Mouse (Mus musculus) neural tube, embryonic 14.5 days (tissue): ENCODE measurements around the gene Agpat3. TPM values are rescaled to one million over a fixed set of nuclear protein-coding genes. Genes with fewer than 3 reads are reported as not detected.

Experiments
- ATAC-seq: fragments of 200-750 bp; cut with Nextera tagmentation; 2 replicates; pipeline ENCODE4 v1.8.0; 2017; ENCODE audit warnings: low read depth, mild to moderate bottlenecking, moderate TSS enrichment, moderate library complexity
- H3K27ac ChIP-seq: fragments of 300-500 bp; sonication (generic); 2 replicates; pipeline ENCODE4 v1.5.1; 2014; ENCODE audit warnings: low read depth, mild to moderate bottlenecking, control low read depth, low read length, moderate library complexity, mixed read lengths
- H3K27me3 ChIP-seq: fragments of 300-500 bp; sonication (generic); 2 replicates; pipeline ENCODE4 v1.6.1; 2014; ENCODE audit warnings: low read length; ENCODE audit not compliant: control insufficient read depth, insufficient read depth
- H3K36me3 ChIP-seq: fragments of 300-500 bp; sonication (generic); 2 replicates; pipeline ENCODE4 v1.6.1; 2014; ENCODE audit warnings: low read length, mixed read lengths; ENCODE audit not compliant: control insufficient read depth, insufficient read depth
- H3K4me1 ChIP-seq: fragments of 300-500 bp; sonication (generic); 2 replicates; pipeline ENCODE4 v1.6.1; 2014; ENCODE audit warnings: low read length; ENCODE audit not compliant: control insufficient read depth, insufficient read depth
- H3K4me2 ChIP-seq: fragments of 300-500 bp; sonication (generic); 2 replicates; pipeline ENCODE4 v1.6.1; 2014; ENCODE audit warnings: mild to moderate bottlenecking, low read depth, low read length, control low read depth
- H3K4me3 ChIP-seq: fragments of 300-500 bp; sonication (generic); 2 replicates; pipeline ENCODE4 v1.5.1; 2014; ENCODE audit warnings: low read depth, low read length, control low read depth, mixed read lengths
- H3K9ac ChIP-seq: fragments of 300-500 bp; sonication (generic); replicated peaks from 2 replicates; pipeline ENCODE4 v1.6.1; 2014; ENCODE audit warnings: low read depth, mild to moderate bottlenecking, control low read depth, low read length, mixed read lengths
- H3K9me3 ChIP-seq: fragments of 300-500 bp; sonication (generic); 2 replicates; pipeline ENCODE4 v1.6.1; 2016; ENCODE audit warnings: low read length; ENCODE audit not compliant: control insufficient read depth
- WGBS: fragments of 180-500 bp; shearing (Covaris S2); extraction: QIAGEN DNeasy Blood & Tissue Kit; methylation state at CpG from one replicate; pipeline ENCODE4 v1.1.7; 2014; 5-methylcytosine and 5-hydroxymethylcytosine counted together
- polyA plus RNA-seq: library from polyadenylated mRNA; unstranded; fragments of >200 nt; fragmentation: Nextera tagmentation; extraction: Ambion mirVana; gene quantifications from 2 replicates; pipeline ENCODE4 v1.2.1, GENCODE M21; 2014

Gene Agpat3
- polyA plus RNA-seq, 1 experiment from 2014 or later = 89.5 TPM

DNA sequence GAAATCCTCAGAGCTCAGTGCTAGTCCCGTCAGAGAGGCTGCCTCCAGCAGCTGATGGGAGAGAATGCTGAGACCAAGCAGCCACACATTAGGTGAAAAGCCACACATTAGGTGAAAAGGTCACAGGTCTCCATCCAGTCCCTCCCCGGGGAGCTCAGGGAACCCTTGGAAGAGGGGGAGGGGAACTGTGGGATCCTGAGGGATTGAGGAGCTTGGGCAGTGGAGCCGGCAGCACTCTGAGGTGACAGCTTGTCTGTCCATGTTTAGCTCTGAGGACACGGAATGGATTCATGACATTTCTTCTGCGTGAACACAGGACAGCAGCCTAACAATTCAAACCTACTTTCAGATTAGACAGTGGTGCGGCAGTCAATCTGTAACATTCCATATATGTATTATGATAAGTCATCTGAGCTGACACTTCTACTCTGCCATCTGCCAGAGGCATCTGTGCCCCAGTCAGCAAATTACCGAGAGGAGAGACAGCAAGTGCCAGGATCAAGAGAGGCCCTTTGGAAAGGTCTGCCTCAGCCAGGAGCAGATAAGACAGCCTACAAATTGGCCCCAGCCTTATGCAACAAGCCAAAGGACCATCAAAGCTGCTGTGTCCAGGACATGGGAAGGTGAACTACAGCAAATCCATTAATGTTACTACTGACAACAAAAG is 28.9 kb downstream of the Agpat3 start:
- Histone ChIP-seq H3K4me2 (no peak overlapping the region), H3K27ac (no peak overlapping the region), H3K4me1 (no peaks in the 10 kb centered on the region), H3K9me3 (no peaks in the 10 kb centered on the region), H3K9ac (no peak overlapping the region), H3K36me3 (peaks cover 7% of the 10 kb centered on the region), H3K27me3 (no peaks in the 10 kb centered on the region), H3K4me3 (no peak overlapping the region)
- WGBS = 55% methylated on average over 7 of the region's 7 CpGs
- no peak for ATAC-seq

DNA sequence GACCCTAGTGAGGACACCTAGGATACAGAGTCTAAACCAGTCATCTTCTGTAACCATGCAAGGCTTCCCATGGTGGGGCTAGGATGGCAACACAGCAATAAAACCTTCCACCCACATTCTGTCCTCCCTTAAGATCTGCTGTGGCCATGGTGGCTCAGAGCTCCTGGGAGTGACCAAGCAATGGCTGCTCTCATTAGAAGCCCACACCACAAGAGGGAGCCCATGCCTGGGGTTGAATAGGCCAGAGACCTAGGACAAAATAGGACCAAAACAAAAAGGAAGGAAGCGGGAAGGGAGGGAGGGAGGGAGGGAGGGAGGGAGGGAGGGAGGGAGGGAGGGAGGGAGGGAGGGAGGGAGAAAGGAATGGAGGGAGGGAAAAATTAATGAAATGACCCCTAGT is 29.5 kb downstream of the Agpat3 start:
- H3K9ac ChIP-seq = no peak overlapping the region
- no peak overlapping the region for H3K4me3 ChIP-seq
- no peak for ATAC-seq
- H3K27me3 ChIP-seq = no peaks in the 10 kb centered on the region
- WGBS = no CpG with 5 or more reads among the region's 1 CpGs
- no peaks in the 10 kb centered on the region for H3K4me1 ChIP-seq
- H3K9me3 ChIP-seq = no peaks in the 10 kb centered on the region
- peaks cover 5% of the 10 kb centered on the region; the same call in 1 of the 2 replicates for H3K36me3 ChIP-seq
- no peak overlapping the region for H3K27ac ChIP-seq
- no peak overlapping the region for H3K4me2 ChIP-seq

DNA sequence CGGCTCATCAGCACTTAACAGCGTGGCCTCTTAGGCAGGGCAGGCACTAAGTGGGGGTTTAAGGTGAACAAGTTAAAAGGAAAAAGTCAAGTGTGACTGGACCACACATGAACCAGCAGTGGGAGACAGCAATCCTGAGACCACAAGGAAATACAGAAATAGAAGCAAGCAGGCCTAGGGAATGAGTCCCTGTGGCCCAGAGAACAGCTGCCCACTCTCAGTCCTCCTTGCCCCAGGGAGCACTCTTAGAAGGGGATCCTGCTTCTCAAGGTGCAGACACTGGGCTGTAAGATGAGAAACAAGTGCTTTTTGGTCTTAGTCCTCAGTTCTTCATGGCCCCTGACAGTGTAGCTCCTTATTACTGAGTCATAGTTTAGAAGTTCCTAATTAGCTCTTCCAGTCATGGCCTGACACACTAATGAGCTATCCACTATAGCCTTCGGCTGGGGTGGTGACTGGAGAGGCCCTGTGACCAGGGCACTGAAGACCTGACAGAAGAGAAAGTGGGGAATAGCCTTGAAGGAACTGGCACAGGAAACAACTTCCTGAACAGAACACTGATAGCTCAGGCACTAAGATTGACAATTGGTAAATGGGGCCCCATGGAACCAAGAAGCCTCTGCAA is 31.0 kb downstream of the Agpat3 start:
- Histone ChIP-seq H3K36me3 (peaks cover 5% of the 10 kb centered on the region; the same call in 1 of the 2 replicates), H3K4me1 (no peaks in the 10 kb centered on the region), H3K4me3 (no peak overlapping the region), H3K9ac (no peak overlapping the region), H3K27me3 (no peaks in the 10 kb centered on the region), H3K4me2 (no peak overlapping the region), H3K27ac (no peak overlapping the region), H3K9me3 (no peaks in the 10 kb centered on the region)
- no peak for ATAC-seq
- WGBS = 68% methylated on average over 3 of the region's 3 CpGs

GRCm38 (mm10) chr10:78320526-78320925 is 31.8 kb downstream of the Agpat3 start:
- no peak overlapping the region for H3K9ac ChIP-seq
- WGBS = 88% methylated on average over 1 of the region's 1 CpGs
- H3K27ac ChIP-seq = no peak overlapping the region
- H3K27me3 ChIP-seq = no peaks in the 10 kb centered on the region
- no peak for ATAC-seq
- H3K4me3 ChIP-seq = no peak overlapping the region
- no peaks in the 10 kb centered on the region for H3K9me3 ChIP-seq
- H3K4me2 ChIP-seq = no peak overlapping the region
- no peaks in the 10 kb centered on the region for H3K4me1 ChIP-seq
- H3K36me3 ChIP-seq = peaks cover 5% of the 10 kb centered on the region; the same call in 1 of the 2 replicates

DNA sequence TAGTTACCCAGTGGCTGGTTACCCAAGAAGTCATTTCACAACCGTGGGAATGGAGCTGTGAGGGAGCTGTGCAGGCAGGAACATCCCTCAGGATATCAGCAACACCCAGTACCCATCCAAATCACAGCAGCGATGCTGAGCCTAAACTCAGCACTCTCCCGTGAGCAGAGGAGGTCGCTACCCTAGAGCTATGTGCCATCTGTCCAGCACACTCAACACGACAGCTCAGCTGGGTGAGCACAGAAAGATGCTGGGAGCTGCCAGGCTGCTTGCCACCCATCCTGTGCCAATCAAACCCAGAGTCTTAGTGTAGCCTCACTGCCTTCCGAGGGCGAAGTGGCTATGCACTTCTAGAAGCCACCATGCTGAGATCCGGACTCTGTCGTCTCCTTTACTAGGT is 32.3 kb downstream of the Agpat3 start:
- Histone ChIP-seq H3K4me2 (no peak overlapping the region), H3K4me1 (no peaks in the 10 kb centered on the region), H3K4me3 (no peak overlapping the region), H3K27ac (no peak overlapping the region), H3K9ac (no peak overlapping the region), H3K36me3 (peaks cover 4% of the 10 kb centered on the region; the same call in 1 of the 2 replicates), H3K9me3 (no peaks in the 10 kb centered on the region), H3K27me3 (no peaks in the 10 kb centered on the region)
- WGBS = 74% methylated on average over 9 of the region's 9 CpGs
- no peak for ATAC-seq

- Histone ChIP-seq H3K4me1 (no peaks in the 10 kb centered on the region), H3K27me3 (no peaks in the 10 kb centered on the region), H3K9me3 (no peaks in the 10 kb centered on the region)
These were observed 34.9 kb downstream of the Agpat3 start for GRCm38 (mm10) chr10:78317270-78317923.

DNA sequence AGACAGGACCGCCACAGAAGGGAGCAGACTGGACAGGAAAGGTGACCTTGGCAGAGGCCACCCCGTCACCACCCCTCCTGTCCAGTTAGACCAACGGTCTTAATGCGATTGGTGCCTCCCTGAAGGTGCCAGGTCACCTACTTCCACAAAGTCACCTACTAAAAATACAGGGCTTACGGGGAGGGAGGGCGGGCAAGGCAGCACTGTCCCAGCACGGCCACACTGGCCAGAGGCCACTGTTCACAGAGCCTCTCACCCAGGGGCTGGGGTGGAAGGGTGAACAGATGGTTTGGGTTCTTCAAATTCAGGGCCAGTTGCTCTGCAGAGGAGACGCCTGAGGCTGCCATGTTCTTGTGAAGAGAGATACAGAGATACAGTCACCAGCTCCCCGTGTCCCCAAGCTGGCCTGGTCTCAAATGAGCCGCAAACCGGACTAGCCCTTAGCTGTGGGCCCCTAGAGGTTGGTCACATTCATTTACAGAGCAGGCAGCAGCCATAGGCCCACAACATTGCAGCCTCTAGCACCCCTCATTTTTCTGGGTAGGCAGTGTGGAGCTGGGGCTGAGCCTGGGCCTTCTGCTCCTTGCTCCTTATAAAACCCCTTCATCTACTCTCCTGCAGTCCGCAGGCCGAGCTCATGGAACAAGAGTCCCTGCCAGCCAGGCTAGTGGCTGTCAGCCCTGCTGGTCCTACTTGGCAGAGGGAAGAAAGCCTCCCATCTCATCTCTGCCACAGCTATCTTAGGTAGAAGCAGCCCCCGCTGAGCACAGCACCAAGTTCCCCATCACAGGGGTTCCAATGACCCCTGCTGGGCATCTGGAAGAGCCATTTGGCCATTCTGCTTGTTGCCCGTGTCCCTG is 35.8 kb downstream of the Agpat3 start:
- Histone ChIP-seq H3K4me1 (no peaks in the 10 kb centered on the region), H3K27ac (no peak overlapping the region), H3K9ac (no peak overlapping the region), H3K4me2 (no peak overlapping the region), H3K4me3 (no peak overlapping the region), H3K36me3 (no peaks in the 10 kb centered on the region), H3K9me3 (no peaks in the 10 kb centered on the region), H3K27me3 (no peaks in the 10 kb centered on the region)
- WGBS = 88% methylated on average over 15 of the region's 15 CpGs
- no peak for ATAC-seq

More at GRCm38 (mm10) chr10:78317270-78317923, 34.9 kb downstream of the Agpat3 start:
- H3K36me3 ChIP-seq = no peaks in the 10 kb centered on the region
- H3K9ac ChIP-seq = no peak overlapping the region
- ATAC-seq = no peak
- H3K4me3 ChIP-seq = no peak overlapping the region
- H3K27ac ChIP-seq = no peak overlapping the region
- 90% methylated on average over 11 of the region's 11 CpGs for WGBS
- H3K4me2 ChIP-seq = no peak overlapping the region

DNA sequence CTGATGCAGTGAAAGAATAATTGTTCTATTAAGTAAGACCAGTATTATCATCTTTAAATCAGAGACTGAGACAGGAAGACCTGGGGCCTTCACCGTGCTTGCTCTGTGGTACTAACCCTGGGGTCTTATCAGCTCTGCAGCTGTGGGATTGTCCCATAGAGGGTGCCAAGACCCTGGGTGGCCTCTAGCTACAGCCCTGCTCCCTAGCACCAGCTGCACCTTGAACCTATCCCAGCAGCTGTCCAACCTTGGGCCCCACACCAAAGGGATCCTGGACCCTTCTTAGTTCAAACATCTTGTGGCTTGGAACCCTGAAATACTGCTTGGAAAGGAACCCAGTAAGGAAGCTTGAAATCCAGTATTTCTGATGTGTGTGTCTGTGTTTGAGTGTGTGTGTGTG is 37.1 kb downstream of the Agpat3 start:
- Histone ChIP-seq H3K36me3 (no peaks in the 10 kb centered on the region), H3K9ac (no peak overlapping the region), H3K27ac (no peak overlapping the region), H3K4me3 (no peak overlapping the region), H3K4me2 (no peak overlapping the region), H3K4me1 (no peaks in the 10 kb centered on the region), H3K27me3 (no peaks in the 10 kb centered on the region), H3K9me3 (no peaks in the 10 kb centered on the region)
- WGBS = 72% methylated on average over 1 of the region's 1 CpGs
- no peak for ATAC-seq
